Mouse (Mus musculus) heart, postnatal 25 days (tissue): Measurements from ENCODE around the gene Ndufs8. TPM values are rescaled to one million over a fixed set of nuclear protein-coding genes. Genes with fewer than 3 reads are reported as not detected.
"Not testable (repeated sequence)": the region's sequence is repeated elsewhere in the genome, so short reads cannot be mapped to it uniquely, and the experiment has no call there.

ENCODE experiments used
- DNase-seq: peaks from one replicate; pipeline ENCODE4 v3.0.0; 2022; ENCODE audit warnings: low spot score
- intact Hi-C: fragments of 180-260 bp; cut with DNase I; formaldehyde crosslinking; loops from one replicate; pipeline ENCODE4 v1.15.1; 2025
- total RNA-seq, 2 experiments: library from RNA; stranded (reverse); gene quantifications; 2 replicates each; pipeline ENCODE4 v1.2.3; 2021

Gene Ndufs8
- total RNA-seq = 100 to 1,000 TPM; 538 TPM

GRCm38 (mm10) chr19:3912337-3913204 is at the start of gene Ndufs8:
TSS of gene Ndufs8 (minus strand) at chr19:3912774.
- peak; percentile 93 for DNase-seq
- intact Hi-C loops = no loop called here

- DNase-seq, intact Hi-C loops: not testable (repeated sequence)
These were observed 49.2 kb upstream of the Ndufs8 start for GRCm38 (mm10) chr19:3961805-3962204.

- intact Hi-C loops = no loop called here
- DNase-seq = no peak
These were observed 47.6 kb upstream of the Ndufs8 start for GRCm38 (mm10) chr19:3960211-3960610.

- no peak for DNase-seq
- intact Hi-C loops = no loop called here
These were observed 46.5 kb upstream of the Ndufs8 start for GRCm38 (mm10) chr19:3959030-3959429.

- DNase-seq = no peak
- intact Hi-C loops = no loop called here
These were observed 45.9 kb upstream of the Ndufs8 start, which contains the start of gene Aldh3b3 for GRCm38 (mm10) chr19:3958470-3958869. TSS of gene Aldh3b3 (plus strand) at chr19:3958645.

GRCm38 (mm10) chr19:3957296-3958036 is 44.9 kb upstream of the Ndufs8 start:
- DNase-seq, intact Hi-C loops: not testable (repeated sequence)

GRCm38 (mm10) chr19:3955804-3956203 is 43.2 kb upstream of the Ndufs8 start:
- intact Hi-C loops = no loop called here
- DNase-seq = no peak

GRCm38 (mm10) chr19:3955033-3955432 is 42.5 kb upstream of the Ndufs8 start:
- intact Hi-C loops = no loop called here
- no peak for DNase-seq

- intact Hi-C loops = no loop called here
- no peak for DNase-seq
These were observed 39.5 kb upstream of the Ndufs8 start for GRCm38 (mm10) chr19:3952099-3952498.

GRCm38 (mm10) chr19:3951461-3951860 is 38.9 kb upstream of the Ndufs8 start:
- DNase-seq = no peak
- intact Hi-C loops = no loop called here

GRCm38 (mm10) chr19:3950331-3950730 is 37.8 kb upstream of the Ndufs8 start:
- no peak for DNase-seq
- intact Hi-C loops = no loop called here

- intact Hi-C loops = no loop called here
- DNase-seq = no peak
These were observed 36.0 kb upstream of the Ndufs8 start for GRCm38 (mm10) chr19:3948546-3948945.

GRCm38 (mm10) chr19:3947813-3948212 is 35.2 kb upstream of the Ndufs8 start:
- intact Hi-C loops = loop anchor here (2.0 kb wide), 1 partner anchor 33 kb away; no protein-coding TSS in a partner anchor
- no peak for DNase-seq

GRCm38 (mm10) chr19:3946715-3947114 is 34.1 kb upstream of the Ndufs8 start:
- intact Hi-C loops = loop anchor here (1.0 to 2.0 kb wide), 2 partner anchors 34 to 66 kb away; partner anchors contain the start of gene Ndufv1
- no peak for DNase-seq

GRCm38 (mm10) chr19:3945872-3946564 is 33.4 kb upstream of the Ndufs8 start:
- intact Hi-C loops = loop anchor here (1.0 to 2.0 kb wide), 2 partner anchors 35 to 66 kb away; partner anchors contain the start of gene Ndufv1

GRCm38 (mm10) chr19:3942986-3943735 is 30.6 kb upstream of the Ndufs8 start:
- intact Hi-C loops = loop anchor here (5.0 kb wide), 1 partner anchor 166 kb away; no protein-coding TSS in a partner anchor
- DNase-seq = no peak

More at GRCm38 (mm10) chr19:3945872-3946564, 33.4 kb upstream of the Ndufs8 start:
- DNase-seq = no peak

- DNase-seq = no peak
- intact Hi-C loops = loop anchor here (5.0 kb wide), 1 partner anchor 165 kb away; no protein-coding TSS in a partner anchor
These were observed 29.7 kb upstream of the Ndufs8 start for GRCm38 (mm10) chr19:3942315-3942714.

GRCm38 (mm10) chr19:3935896-3936850 is 23.6 kb upstream of the Ndufs8 start:
- intact Hi-C loops = no loop called here

More at GRCm38 (mm10) chr19:3935896-3936850, 23.6 kb upstream of the Ndufs8 start:
- DNase-seq = peak; percentile 54
